In genomic region chr7:133620721-133621120, GRCm38 (mm10) we compare ENCODE assay signal across 8 mouse cellular contexts. TPM values are rescaled to one million over a fixed set of nuclear protein-coding genes. Genes with fewer than 3 reads are reported as not detected.
DNase-seq lines count a peak whose midpoint lies in the region; ATAC-seq and TF ChIP-seq lines count a peak whose summit lies in the region.

No protein-coding gene starts in this region.

- H3K36me3 ChIP-seq in heart, adult 2 months (ENCODE audit: control insufficient read depth, insufficient read depth, low read length): no peaks in the 10 kb centered on the region
- H3K36me3 ChIP-seq in CH12.LX (replicated peaks in 1 of 2; ENCODE audit: control insufficient read depth in 1 of 2, insufficient read depth in 1 of 2, low read length in 1 of 2): no peaks in the 10 kb centered on the region

- H3K4me1 ChIP-seq in heart, adult 2 months (ENCODE audit: control insufficient read depth, insufficient read depth, low read length): no peaks in the 10 kb centered on the region
- peaks cover 0 to 2% of the 10 kb centered on the region in 2 experiments; a peak in 1 of 4 replicates for H3K4me1 ChIP-seq in CH12.LX (ENCODE audit: control insufficient read depth in 1 of 2, insufficient read depth in 2 of 2)

- intact Hi-C loops in heart, adult 2 months (cut with DNase I): no loop called here

- no peak overlapping the region; the same call in 1 of the 2 replicates for H3K4me2 ChIP-seq in CH12.LX (ENCODE audit: insufficient read depth, low read depth, poor library complexity, severe bottlenecking)

- dilution Hi-C loops in CH12.LX (cut with MboI; ENCODE audit: extremely low pct_ligation_motif_present, extremely low pct_unique_long_range_greater_than_20kb, low sequenced_read_pairs): no loop called here

- H3K9ac ChIP-seq in heart, adult 2 months (ENCODE audit: low read depth, low read length): no peak overlapping the region
- no peak overlapping the region for H3K9ac ChIP-seq in CH12.LX (ENCODE audit: insufficient read depth, low read depth)

- no peak overlapping the region for H3K4me3 ChIP-seq in heart, adult 2 months
- no peak overlapping the region for H3K4me3 ChIP-seq in CH12.LX (replicated peaks in 1 of 3; ENCODE audit: low read depth in 2 of 3, low read length in 2 of 3, poor library complexity in 1 of 3)

- 46% methylated on average over 11 of the region's 11 CpGs for WGBS in heart, adult 2 months

- no peaks in the 10 kb centered on the region for H3K9me3 ChIP-seq in CH12.LX (replicated peaks; ENCODE audit: low read length)

- in situ Hi-C loops in CH12.LX (cut with MboI; ENCODE audit: low pct_ligation_motif_present, low pct_unique_long_range_greater_than_20kb, low sequenced_read_pairs): loop anchor here (25.0 kb wide), 1 partner anchor 583 kb away; no protein-coding TSS in a partner anchor

- no peaks in the 10 kb centered on the region for H3K79me2 ChIP-seq in heart, adult 2 months (replicated peaks; ENCODE audit: control insufficient read depth, insufficient read depth, low read length)
- no peaks in the 10 kb centered on the region for H3K79me2 ChIP-seq in CH12.LX (replicated peaks; ENCODE audit: control insufficient read depth, extremely low read depth, insufficient read depth, poor library complexity, severe bottlenecking)

- ATAC-seq in CD4-positive, CD25-positive, alpha-beta regulatory T cell, adult 4 months: no peak
- ATAC-seq in granulocyte monocyte progenitor cell, adult 5-6 weeks (replicated peaks; ENCODE audit: poor library complexity, severe bottlenecking): no peak; the same call in 1 of the 2 replicates

- TF ChIP-seq RAD21 in CH12.LX (IDR thresholded peaks at IDR 0.05; ENCODE audit: low read depth, low read length): peak; percentile 56

- no peak for TF ChIP-seq EP300 in heart, adult 2 months (IDR thresholded peaks at IDR 0.05; ENCODE audit: insufficient read depth, low read depth, low read length)
- TF ChIP-seq EP300 in CH12.LX (IDR thresholded peaks at IDR 0.05; ENCODE audit: low read length): no peak

- DNase-seq in heart, adult 2 months: no peak
- DNase-seq in heart, adult 18-20 months: no peak
- DNase-seq in CH12.LX (ENCODE audit: extremely low read depth): peak; percentile 18
- DNase-seq in embryo, embryonic 10 days (ENCODE audit: low spot score): peak; percentile 64
- peak; percentile 25 to 39 for DNase-seq in kidney, postnatal 36 days
- no peak for DNase-seq in ovary, postnatal 36 days (ENCODE audit: low spot score)

- peak; percentile 48 for TF ChIP-seq CTCF in heart, adult 2 months (IDR thresholded peaks at IDR 0.05)
- TF ChIP-seq CTCF in CH12.LX (conservative IDR thresholded peaks at IDR 0.05 in 1 of 2, IDR thresholded peaks at IDR 0.05 in 1 of 2; ENCODE audit: low read depth in 2 of 2, low read length in 2 of 2): peak in 1 of 2 experiments; percentile 59; a peak in 2 of 4 replicates

- H3K27me3 ChIP-seq in heart, adult 2 months (ENCODE audit: control insufficient read depth, insufficient read depth, low read length): no peaks in the 10 kb centered on the region
- H3K27me3 ChIP-seq in CH12.LX (replicated peaks): peaks cover 92% of the 10 kb centered on the region

- no peak for TF ChIP-seq POLR2A in heart, adult 2 months (IDR thresholded peaks at IDR 0.05; ENCODE audit: insufficient read depth, low read depth, low read length)
- TF ChIP-seq POLR2A in CH12.LX (IDR thresholded peaks at IDR 0.05; ENCODE audit: low read depth, low read length): no peak

- no peak overlapping the region for H3K27ac ChIP-seq in heart, adult 2 months
- H3K27ac ChIP-seq in CH12.LX (ENCODE audit: insufficient read depth, low read depth): no peak overlapping the region

TF ChIP-seq in CH12.LX, 34 proteins besides CTCF, POLR2A, EP300 and RAD21:
- TF ChIP-seq PAX5 (IDR thresholded peaks at IDR 0.05; ENCODE audit: low read length): no peak
- TF ChIP-seq SMC3 (IDR thresholded peaks at IDR 0.05; ENCODE audit: low read depth, low read length): peak; percentile 40
- TF ChIP-seq MXI1 (IDR thresholded peaks at IDR 0.05; ENCODE audit: low read depth, low read length): no peak
- no peak for TF ChIP-seq ZMIZ1 (IDR thresholded peaks at IDR 0.05; ENCODE audit: low read depth, low read length)
- no peak for TF ChIP-seq UBTF (IDR thresholded peaks at IDR 0.05; ENCODE audit: low read depth, low read length)
- TF ChIP-seq NRF1 (IDR thresholded peaks at IDR 0.05; ENCODE audit: low read depth, low read length): no peak
- no peak for TF ChIP-seq SIN3A (IDR thresholded peaks at IDR 0.05; ENCODE audit: low read length)
TF ChIP-seq in CH12.LX: peak in this region for 1.

RNA-seq across cellular contexts. Expression of gene Edrf1, which starts 16.6 kb away (rescaled TPM):
- total RNA-seq in heart, adult 2 months (2021): 10 to 100 TPM; 10.9 to 11.9 TPM
- polyA plus RNA-seq in heart, adult 2 months (2012; rRNA removed): 5.4 and 9.7 TPM in 2 replicates
- total RNA-seq in heart, adult 18-20 months (2021): 10 to 100 TPM; 12.1 to 14.0 TPM
- total RNA-seq in CH12.LX (2012; rRNA removed) (20.6 and 21.7 TPM in 2 replicates), CH12.LX (2014; rRNA removed) (19.3 and 21.4 TPM in 2 replicates)
- polyA plus RNA-seq in CH12.LX (2012; ENCODE audit: insufficient read length, low read depth): 10.0 and 12.5 TPM in 2 replicates
- polyA plus RNA-seq in CD4-positive, CD25-positive, alpha-beta regulatory T cell, adult 4 months (2017; shearing (Covaris generic)): 10 to 100 TPM; 16.4 to 18.5 TPM
- total RNA-seq in granulocyte monocyte progenitor cell, adult 5-6 weeks (2014; fragmentation: Nextera tagmentation): 25.7 and 31.9 TPM in 2 replicates
- 16.7 and 17.1 TPM in 2 replicates for total RNA-seq in granulocyte monocyte progenitor cell, adult 5-6 weeks (2017)

RNA-seq across cellular contexts. Expression of gene Tex36, which starts 18.8 kb away (rescaled TPM):
- not detected for total RNA-seq in heart, adult 2 months (2021)
- polyA plus RNA-seq in heart, adult 2 months (2012; rRNA removed): not detected in 2 replicates
- not detected for total RNA-seq in heart, adult 18-20 months (2021)
- not detected in 2 replicates for total RNA-seq in CH12.LX (2012; rRNA removed)
- total RNA-seq in CH12.LX (2014; rRNA removed): not detected in 2 replicates
- not detected in 2 replicates for polyA plus RNA-seq in CH12.LX (2012; ENCODE audit: insufficient read length, low read depth)
- not detected for polyA plus RNA-seq in CD4-positive, CD25-positive, alpha-beta regulatory T cell, adult 4 months (2017; shearing (Covaris generic))
- not detected in 2 replicates for total RNA-seq in granulocyte monocyte progenitor cell, adult 5-6 weeks (2014; fragmentation: Nextera tagmentation)
- not detected in 2 replicates for total RNA-seq in granulocyte monocyte progenitor cell, adult 5-6 weeks (2017)

RNA-seq across cellular contexts. Expression of gene Mmp21, which starts 59.1 kb away (rescaled TPM):
- not detected for total RNA-seq in heart, adult 2 months (2021)
- not detected in 2 replicates for polyA plus RNA-seq in heart, adult 2 months (2012; rRNA removed)
- not detected for total RNA-seq in heart, adult 18-20 months (2021)
- total RNA-seq in CH12.LX (2012; rRNA removed) (not detected in 2 replicates), CH12.LX (2014; rRNA removed) (not detected in 2 replicates)
- 0.15 and 0.17 TPM in 2 replicates for polyA plus RNA-seq in CH12.LX (2012; ENCODE audit: insufficient read length, low read depth)
- under 1 TPM in 1 of 2 experiments, not detected in 1; 0.47 TPM for polyA plus RNA-seq in CD4-positive, CD25-positive, alpha-beta regulatory T cell, adult 4 months (2017; shearing (Covaris generic))
- total RNA-seq in granulocyte monocyte progenitor cell, adult 5-6 weeks (2014; fragmentation: Nextera tagmentation): not detected in 2 replicates
- total RNA-seq in granulocyte monocyte progenitor cell, adult 5-6 weeks (2017): 0.52 TPM in 1 of 2 replicates, not detected in the other

Comparison
In these comparisons a context has a peak if more than half of its experiments do, and no peak if none do; other contexts are left out.
1. DNase-seq: peak in CH12.LX (single experiment), embryo, embryonic 10 days (single experiment) and kidney, postnatal 36 days (2 of 2); none in heart, adult 2 months (0 of 2), heart, adult 18-20 months (0 of 2) and ovary, postnatal 36 days (single experiment).